Mouse (Mus musculus): ENCODE data around the gene Cenpv.
"Not testable (repeated sequence)": the region's sequence is repeated elsewhere in the genome, so short reads cannot be mapped to it uniquely, and the experiment has no call there.

Gene Cenpv

GRCm38 (mm10) chr11:62509571-62509970 lies 29.5 kb downstream of the Cenpv start:
- in situ Hi-C loops (cut with MboI; ENCODE audit: low sequenced_read_pairs), result no loop called here

DNA sequence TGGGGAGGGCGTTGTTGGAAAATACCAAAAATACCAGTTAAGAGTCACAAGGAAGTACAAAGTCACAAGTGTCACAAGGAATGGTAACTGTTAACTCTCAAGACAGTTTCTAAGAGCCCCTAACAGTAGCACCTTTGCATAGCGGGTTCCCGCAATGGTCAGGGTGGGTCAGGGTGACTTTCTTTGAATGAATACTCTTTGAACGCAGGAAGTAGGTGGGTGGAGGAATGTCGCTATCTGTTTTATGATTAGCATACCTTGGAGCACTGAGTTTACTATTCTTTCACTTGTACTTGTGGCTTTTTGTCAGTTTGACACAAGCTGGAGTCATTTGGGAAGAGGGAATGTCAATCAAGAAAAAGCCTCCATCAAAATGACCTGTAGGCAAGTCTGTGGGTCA lies 30.2 kb downstream of the Cenpv start:
- in situ Hi-C loops (cut with MboI; ENCODE audit: low sequenced_read_pairs), result not testable (repeated sequence)

DNA sequence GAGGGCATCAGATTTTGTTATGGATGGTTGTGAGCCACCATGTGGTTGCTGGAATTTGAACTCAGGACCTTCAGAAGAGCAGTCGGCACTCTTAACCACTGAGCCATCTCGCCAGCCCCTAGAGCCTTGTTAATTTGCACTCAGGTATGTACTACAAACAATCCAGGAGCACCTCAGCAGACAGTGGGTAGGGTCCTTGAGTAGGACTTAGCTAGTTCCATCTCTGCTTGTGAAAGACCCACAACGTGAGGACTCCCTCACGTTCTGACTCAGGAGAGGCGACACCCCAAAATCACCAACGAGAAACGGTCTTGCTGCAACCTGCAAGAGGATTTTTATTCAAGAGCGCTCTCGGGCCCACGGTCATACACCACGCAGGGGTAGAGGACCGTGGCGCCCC lies 30.7 kb downstream of the Cenpv start:
- in situ Hi-C loops (cut with MboI; ENCODE audit: low sequenced_read_pairs), result not testable (repeated sequence)

- in situ Hi-C loops (cut with MboI; ENCODE audit: low sequenced_read_pairs), result no loop called here
These were observed 31.4 kb downstream of the Cenpv start for GRCm38 (mm10) chr11:62507683-62508082.

DNA sequence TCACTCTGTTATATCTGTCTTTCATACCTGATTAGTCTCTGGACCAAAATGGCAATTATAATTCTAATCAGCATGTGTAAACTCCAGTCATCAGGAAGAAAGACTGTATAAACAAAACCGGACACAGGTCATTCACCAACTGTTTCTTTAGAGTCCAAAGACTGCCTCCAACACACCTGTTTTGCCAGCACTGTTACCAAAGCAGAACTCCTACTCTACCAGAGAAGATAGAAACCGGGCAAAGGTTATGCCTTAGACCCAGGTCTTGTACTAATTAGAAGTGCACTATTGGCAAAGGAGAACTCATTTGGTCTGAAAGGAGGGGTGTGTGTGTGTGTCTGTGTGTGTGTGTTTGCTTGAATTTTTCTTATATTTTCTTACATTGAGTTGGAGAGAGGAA lies 38.5 kb downstream of the Cenpv start:
- in situ Hi-C loops (cut with MboI; ENCODE audit: low sequenced_read_pairs), result no loop called here

- in situ Hi-C loops (cut with MboI; ENCODE audit: low sequenced_read_pairs), result no loop called here
These were observed 40.3 kb downstream of the Cenpv start for GRCm38 (mm10) chr11:62498802-62499201.

DNA sequence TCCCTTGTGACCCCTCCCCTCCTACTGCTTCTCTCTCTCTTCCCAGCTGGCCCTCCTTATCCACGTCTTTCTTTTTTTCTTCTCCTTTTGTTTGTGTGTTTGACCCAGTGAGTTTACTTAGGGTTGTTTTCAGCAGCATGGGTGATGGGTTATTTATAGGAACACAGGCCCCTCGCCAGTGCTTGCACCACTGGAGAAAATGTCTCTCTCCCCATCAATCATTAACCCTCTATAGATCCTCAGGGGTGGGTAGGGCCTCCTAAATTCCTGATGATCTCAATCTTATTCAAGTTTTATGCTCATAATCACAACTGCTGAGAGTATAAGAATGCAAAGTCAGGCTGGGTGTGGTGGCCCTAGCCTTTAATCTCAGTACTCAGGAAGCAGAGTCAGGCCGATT lies 41.9 kb downstream of the Cenpv start:
- in situ Hi-C loops (cut with MboI; ENCODE audit: low sequenced_read_pairs), result no loop called here

DNA sequence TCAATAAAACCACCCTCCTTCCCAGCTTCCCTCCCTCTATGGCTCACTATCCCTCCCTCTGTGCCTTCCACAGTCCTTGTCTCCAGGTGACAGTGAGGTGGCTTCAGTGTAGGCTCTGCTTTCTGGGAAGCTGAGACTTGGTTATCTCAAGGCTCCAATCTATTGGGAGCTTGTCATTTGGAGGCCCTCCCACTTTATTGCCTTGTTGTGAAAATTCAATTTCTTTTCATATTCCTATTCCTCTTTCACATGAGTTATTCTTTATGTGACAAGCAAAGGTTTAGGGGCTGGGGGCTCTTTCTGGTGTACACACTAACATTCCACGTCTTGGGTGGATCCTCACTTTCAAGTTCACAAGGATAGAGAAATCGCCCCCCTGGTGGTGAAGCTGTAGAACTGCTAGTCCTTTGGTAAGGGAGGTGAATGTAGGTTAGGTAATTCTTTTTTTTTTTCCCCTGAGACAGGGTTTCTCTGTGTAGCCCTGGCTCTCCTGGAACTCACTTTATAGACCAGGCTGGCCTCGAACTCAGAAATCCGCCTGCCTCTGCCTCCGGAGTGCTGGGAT lies 42.8 kb downstream of the Cenpv start:
- in situ Hi-C loops (cut with MboI; ENCODE audit: low sequenced_read_pairs), result no loop called here

DNA sequence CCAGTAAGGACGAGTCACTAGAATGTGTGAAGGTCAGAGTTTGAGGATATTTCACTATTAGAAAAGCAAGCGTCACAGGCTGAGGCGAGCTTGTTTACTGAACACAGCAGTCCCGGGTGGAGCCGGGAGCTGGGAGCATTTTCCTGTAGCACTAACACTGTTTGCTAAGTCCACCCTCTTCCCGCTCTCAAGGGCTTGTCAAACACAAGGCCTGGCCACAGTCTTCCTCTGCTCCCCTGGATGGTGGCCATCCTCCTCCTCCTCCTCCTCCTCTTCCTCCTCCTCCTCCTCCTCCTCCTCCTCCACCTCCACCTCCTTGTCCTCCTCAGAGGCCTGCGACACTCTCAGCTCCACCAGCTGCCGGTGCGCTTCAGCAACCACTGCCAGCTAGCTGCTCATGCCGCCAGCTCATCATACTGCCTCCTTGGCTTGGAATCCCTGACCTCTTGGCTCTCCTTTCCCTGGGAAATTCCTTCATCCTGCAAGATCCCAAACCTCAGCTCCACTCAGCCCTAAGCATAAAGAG lies 43.7 kb downstream of the Cenpv start:
- in situ Hi-C loops (cut with MboI; ENCODE audit: low sequenced_read_pairs), result no loop called here

DNA sequence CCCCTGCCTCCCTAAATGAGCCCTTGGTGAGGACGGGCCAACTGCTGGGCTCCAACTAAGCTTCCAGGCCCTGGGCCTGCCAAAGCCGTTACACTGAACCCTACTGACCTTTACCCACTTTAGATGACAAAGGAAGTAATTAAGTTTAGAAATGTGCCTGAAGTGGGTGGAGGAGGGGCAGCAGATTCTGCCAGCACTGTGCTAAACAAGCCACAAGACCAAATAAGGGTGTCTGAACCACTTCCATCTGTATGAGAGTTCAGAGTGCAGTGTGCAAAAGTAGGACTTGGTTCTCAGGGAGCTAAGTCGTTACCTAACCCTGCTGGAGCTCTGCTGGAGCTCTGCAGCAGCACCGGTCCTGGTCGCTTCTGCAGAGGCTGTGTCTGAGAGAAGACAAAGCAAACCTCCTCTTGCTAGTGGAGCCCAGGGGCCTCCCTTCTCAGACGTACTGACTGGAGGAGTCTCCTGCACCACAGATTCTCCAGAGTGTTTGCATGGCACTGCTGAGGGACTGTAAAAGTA lies 44.2 kb downstream of the Cenpv start:
- in situ Hi-C loops (cut with MboI; ENCODE audit: low sequenced_read_pairs), result no loop called here

DNA sequence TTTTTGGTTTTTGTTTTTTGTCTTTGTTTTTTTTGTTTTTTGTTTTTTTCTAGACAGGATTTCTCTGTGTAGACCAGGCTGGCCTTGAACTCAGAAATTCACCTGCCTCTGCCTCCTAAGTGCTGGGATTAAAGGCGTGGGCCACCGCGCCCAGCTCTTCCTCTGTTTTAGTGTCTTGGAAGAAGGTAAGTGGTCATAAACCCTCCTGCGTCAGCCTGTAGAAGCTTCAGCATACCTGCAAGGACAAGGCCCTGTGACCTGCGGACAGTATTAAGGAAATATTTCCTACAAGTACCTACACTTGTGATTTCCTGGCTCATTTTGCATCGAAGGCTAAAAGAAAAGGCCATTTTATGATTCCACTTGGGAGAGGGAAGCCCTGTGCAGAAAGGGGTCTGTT lies 45.4 kb downstream of the Cenpv start:
- in situ Hi-C loops (cut with MboI; ENCODE audit: low sequenced_read_pairs), result no loop called here

GRCm38 (mm10) chr11:62487540-62488350 lies 51.3 kb downstream of the Cenpv start:
- in situ Hi-C loops (cut with MboI; ENCODE audit: low sequenced_read_pairs), result no loop called here

GRCm38 (mm10) chr11:62486949-62487348 lies 52.1 kb downstream of the Cenpv start:
- in situ Hi-C loops (cut with MboI; ENCODE audit: low sequenced_read_pairs), result no loop called here

- in situ Hi-C loops (cut with MboI; ENCODE audit: low sequenced_read_pairs), result no loop called here
These were observed 59.5 kb downstream of the Cenpv start for GRCm38 (mm10) chr11:62479581-62479980.

DNA sequence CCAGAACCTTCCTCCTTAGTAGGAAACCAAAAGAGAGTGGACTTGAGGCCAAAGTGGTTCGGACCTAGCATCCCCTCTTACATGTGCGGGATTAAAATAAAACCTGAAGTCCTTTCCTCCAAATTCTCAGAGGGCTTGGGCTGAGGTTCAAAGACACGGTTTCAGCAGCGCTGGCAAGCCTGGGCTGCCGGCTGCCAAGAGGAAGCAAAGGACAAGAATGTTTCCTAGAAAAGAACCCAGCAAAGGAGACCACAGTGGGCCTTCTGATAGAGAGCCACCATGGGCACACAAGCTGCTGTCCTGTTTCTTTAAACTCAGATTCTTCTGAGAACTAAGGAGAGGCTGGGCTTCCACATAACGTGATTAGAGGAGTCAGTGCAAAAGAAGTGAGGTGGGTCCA lies 60.1 kb downstream of the Cenpv start:
- in situ Hi-C loops (cut with MboI; ENCODE audit: low sequenced_read_pairs), result no loop called here

DNA sequence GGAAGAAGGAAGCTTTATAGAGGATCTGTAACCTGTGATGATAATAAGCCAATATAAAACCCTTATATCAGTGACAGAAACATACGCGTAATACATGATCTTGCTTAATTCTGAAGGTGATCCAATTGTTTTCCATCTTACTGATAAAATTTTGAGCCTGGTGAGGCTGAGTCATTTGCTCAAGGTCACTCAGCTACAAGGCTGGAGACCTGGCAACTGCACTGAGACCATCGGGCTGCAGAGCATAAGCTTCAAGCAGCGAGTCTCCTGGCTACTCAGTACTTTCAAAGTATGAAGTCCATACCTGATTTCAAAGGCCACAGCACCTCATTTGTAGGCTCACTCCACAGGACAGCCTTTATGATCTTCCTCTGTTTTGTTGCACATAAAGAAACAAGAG lies 62.9 kb downstream of the Cenpv start:
- in situ Hi-C loops (cut with MboI; ENCODE audit: low sequenced_read_pairs), result no loop called here

Measured in CH12F3 (cell line).